Comparison of ENCODE assay signal across 16 mouse cellular contexts in genomic region chr2:135580051-135580450, GRCm38 (mm10).
DNase-seq lines count a peak whose midpoint lies in the region; TF ChIP-seq lines count a peak whose summit lies in the region.
"Had no signal": no experiment of that assay in that cellular context is flagged by ENCODE, and none has a peak within 500 bp of the region (broad histone marks: within the 10 kb centered on the region; RNA-seq: fewer than 3 reads in every experiment).

No protein-coding gene starts in this region.

- H3ac ChIP-seq in myocyte (ENCODE audit: control insufficient read depth, insufficient read length) = no peak overlapping the region

- no peaks in the 10 kb centered on the region for H3K36me3 ChIP-seq in myocyte (ENCODE audit: control insufficient read depth, insufficient read depth)
- H3K36me3 ChIP-seq: G1E had no signal

- no peak overlapping the region for H3K4me2 ChIP-seq in myocyte (ENCODE audit: low read depth)

- H3K4me3 ChIP-seq in myocyte = no peak overlapping the region

- no peaks in the 10 kb centered on the region for H3K27me3 ChIP-seq in myocyte (ENCODE audit: control insufficient read depth, insufficient read depth, insufficient read length)
- H3K27me3 ChIP-seq: CH12.LX had no signal

- no peak for TF ChIP-seq POLR2A in myocyte (IDR thresholded peaks at IDR 0.05; ENCODE audit: insufficient read length, low read depth)

- peak; percentile 70 for DNase-seq in heart, adult 11 months
- DNase-seq in heart, postnatal 25 days (ENCODE audit: low spot score) = no peak
- DNase-seq in liver = no peak
- DNase-seq: adrenal gland, adult 2 months; adrenal gland, adult 8-10 months; adrenal gland, postnatal 10 days; adrenal gland, postnatal 14 days; adrenal gland, postnatal 25 days; adrenal gland, postnatal 36 days; B cell, adult 2 months; cerebellum, adult 11 months; cerebellum, adult 11-12 months; cerebellum, adult 18-20 months had no signal

- no peaks in the 10 kb centered on the region for H3K79me2 ChIP-seq in myocyte (ENCODE audit: control insufficient read depth, insufficient read depth)

- intact Hi-C loops in heart, postnatal 25 days (cut with DNase I) = no loop called here

TF ChIP-seq in myocyte, 11 proteins besides CTCF, POLR2A, EP300 and RAD21:
- TF ChIP-seq CEBPB (IDR thresholded peaks at IDR 0.05; ENCODE audit: insufficient read depth, poor library complexity, severe bottlenecking) = peak; percentile 51; the same call in 1 of the 2 replicates
- TF ChIP-seq TCF12 (IDR thresholded peaks at IDR 0.05; ENCODE audit: insufficient read depth, poor library complexity, severe bottlenecking) = no peak
